Mouse (Mus musculus) heart, postnatal 10 days (tissue): ENCODE measurements around the gene Raet1e. TPM values are rescaled to one million over a fixed set of nuclear protein-coding genes. Genes with fewer than 3 reads are reported as not detected.
"Not testable (repeated sequence)": the region's sequence is repeated elsewhere in the genome, so short reads cannot be mapped to it uniquely, and the experiment has no call there.

Experiments used
- DNase-seq, 2 experiments: peaks; one replicate each; pipeline ENCODE4 v3.0.0; 2021
- intact Hi-C: fragments of 180-260 bp; cut with DNase I; formaldehyde crosslinking; loops from one replicate; pipeline ENCODE4 v1.15.1; 2025
- total RNA-seq, 2 experiments: library from RNA; stranded (reverse); gene quantifications; 2 replicates each; pipeline ENCODE4 v1.2.3; 2021

Gene Raet1e
- total RNA-seq, 2 experiments from 2014 or later, result 0.45 to 0.57 TPM

DNA sequence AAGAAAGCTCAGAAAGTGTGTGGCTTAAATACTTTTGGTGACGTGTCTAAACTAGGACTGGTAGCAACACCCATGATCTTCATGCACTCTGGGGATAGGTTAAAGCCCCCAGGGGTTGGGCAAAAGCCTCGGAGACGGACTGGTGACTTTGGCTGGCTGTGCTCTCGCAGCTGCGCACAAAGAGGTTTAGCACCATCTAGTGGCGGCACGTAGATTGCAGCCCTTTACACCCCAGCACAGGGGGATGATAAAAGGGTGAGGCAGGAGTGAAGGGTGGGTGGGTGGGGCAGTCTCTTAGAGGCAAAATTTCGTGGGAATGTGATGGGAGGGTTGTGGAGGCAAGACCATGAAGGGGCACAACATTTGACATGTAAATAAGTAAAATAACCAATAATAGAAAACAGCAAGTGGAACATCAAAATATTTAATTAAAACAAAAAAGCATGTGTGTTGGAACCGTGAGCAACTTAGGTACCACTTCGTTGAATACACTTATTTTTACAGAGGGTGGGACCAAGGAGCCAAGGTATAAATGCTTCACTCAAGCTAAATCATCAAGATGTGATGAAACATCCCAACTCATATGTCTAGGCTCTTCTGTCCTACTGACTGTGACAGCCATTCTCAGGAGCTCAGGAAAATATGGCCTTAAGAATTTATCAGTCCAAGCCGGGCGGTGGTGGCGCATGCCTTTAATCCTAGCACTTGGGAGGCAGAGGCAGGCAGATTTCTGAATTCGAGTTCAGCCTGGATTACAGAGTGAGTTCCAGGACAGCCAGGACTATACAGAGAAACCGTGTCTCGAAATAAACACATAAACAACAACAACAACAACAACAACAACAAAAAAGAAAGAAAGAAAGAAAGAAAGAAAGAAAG lies 5.6 kb downstream of the Raet1e start:
- peak; percentile 70 to 83 for DNase-seq
- intact Hi-C loops, result loop anchor here (1.0 to 2.0 kb wide), 2 partner anchors 23 to 128 kb away; no protein-coding TSS in a partner anchor

DNA sequence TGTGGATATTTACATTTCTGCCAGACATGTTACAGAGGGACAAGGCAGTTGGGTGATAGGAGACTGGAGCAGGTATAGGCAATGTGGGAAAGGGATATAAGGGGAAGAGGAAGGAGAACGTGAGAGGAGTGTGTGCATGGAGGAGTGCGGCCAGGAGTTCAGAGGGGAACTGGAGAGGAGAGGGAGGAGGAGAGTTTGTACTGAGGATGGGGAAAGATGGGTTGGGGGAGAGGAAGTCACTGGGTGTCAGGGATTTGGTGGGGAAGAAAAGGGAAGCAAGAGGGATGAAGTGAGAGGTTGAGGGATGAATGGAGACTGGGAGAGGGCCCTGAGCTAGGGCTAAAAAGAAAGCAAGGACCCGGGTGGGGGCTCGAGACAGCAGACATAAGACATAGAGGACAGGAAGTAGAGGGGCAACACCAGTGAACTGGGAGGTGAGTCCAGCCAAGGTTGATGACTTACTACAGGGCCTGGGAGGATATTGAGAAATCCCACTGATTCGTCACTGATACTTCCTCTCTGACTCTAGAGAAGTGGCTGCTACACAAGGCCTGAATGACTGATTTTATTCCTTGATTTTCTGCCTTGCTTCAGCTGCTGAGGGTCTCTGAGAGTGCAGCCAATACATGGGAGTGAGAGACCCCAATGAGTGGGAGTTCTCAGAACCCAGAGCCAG lies 7.1 kb downstream of the Raet1e start:
- DNase-seq, intact Hi-C loops: not testable (repeated sequence)

DNA sequence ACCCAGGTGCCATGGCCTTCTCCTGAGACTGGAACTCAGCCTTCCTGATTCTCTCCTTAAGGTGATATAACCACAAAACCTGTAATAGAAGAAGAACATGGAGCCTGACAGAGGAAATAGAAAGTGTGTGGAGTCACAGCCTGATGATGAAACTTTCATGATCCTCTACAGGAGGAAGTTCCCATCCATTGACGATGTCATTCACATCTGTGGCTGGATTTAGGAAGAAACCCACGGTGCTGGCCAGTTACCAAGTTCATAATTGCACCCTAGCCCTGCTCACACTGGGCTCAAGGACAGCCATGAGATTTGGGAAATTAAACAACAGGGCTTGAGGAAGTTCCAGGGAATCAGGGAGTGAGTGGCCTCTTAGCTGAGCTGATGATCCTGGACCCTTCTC lies 7.7 kb downstream of the Raet1e start:
- intact Hi-C loops, DNase-seq: not testable (repeated sequence)

DNA sequence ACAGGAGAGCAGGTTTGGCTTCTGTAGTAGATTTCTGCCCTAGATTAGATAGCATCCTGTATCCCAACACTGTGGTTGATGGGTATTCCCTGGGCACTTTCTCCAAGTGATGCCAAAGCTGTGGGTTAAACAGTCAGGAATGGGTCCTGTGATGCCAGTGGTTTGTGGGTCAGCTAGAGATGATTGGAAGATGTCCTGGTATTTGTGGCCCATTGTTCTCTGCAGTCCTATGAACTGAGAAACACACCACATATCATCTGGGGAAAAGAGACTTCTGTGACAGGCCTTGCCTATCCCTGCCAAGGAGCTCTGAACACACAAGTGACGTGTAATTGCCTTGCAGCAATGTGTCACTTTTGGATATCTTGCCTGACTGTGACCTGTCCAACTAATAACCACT lies 8.7 kb downstream of the Raet1e start:
- DNase-seq, intact Hi-C loops: not testable (repeated sequence)

DNA sequence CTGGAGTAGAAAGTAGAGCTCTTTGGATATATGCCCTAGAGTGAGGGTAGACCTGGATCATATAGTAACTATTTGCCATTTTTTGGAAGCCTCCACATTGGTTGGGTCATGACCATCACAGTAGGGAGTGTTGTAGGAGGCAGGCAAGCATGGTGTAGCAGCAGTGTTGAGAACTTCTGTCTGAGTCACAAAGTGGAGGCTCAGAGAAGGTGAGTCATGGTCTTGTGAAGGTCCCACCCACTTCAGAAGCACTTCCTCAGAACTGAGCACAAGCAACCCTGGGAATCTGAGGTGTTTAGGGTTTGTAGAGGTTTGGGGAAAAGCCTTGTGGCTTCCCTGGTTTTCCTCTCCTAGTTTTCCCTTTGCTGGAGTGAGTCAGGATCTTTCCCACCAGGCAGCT lies 10.7 kb downstream of the Raet1e start:
- DNase-seq, result not testable (repeated sequence)
- intact Hi-C loops, result loop anchor here (2.0 kb wide), 1 partner anchor 190 kb away; no protein-coding TSS in a partner anchor

DNA sequence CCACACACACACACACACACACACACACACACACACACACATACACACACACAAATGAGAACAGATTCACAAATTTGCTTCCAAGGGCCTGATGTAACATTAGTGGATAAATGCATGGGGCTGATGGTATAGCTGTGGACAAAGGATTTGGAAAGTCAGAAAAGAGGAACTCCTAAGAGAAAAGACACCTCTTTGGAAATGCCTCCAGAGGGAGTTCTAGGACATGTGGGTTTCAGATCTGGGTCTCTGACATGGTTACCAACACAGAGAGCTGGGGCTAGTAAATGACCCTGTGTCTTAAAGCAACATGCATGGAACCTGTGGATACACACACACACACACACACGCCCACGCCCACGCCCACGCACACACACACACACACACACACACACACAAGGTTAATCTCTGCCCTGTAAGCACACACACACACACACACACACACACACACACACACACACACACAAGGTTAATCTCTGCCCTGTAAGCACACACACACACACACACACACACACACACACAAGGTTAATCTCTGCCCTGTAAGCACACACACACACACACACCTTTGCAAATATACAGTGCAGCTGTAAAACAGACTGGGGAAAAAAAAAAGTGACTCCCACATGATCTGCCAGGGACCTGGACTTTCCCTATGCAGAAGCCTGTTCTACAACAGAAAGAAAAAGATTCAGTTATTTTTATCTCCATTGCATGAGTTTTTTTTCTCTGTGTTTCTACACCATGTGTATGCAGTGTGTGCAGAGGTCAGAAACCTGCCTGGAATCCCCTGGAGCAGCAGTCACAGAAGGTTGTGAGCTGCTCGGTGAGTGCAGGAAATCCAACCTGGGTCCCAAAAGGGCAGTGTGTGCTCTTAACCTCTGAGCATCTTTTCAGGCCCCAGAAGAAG lies 14.3 kb downstream of the Raet1e start:
- intact Hi-C loops, result not testable (repeated sequence)

DNA sequence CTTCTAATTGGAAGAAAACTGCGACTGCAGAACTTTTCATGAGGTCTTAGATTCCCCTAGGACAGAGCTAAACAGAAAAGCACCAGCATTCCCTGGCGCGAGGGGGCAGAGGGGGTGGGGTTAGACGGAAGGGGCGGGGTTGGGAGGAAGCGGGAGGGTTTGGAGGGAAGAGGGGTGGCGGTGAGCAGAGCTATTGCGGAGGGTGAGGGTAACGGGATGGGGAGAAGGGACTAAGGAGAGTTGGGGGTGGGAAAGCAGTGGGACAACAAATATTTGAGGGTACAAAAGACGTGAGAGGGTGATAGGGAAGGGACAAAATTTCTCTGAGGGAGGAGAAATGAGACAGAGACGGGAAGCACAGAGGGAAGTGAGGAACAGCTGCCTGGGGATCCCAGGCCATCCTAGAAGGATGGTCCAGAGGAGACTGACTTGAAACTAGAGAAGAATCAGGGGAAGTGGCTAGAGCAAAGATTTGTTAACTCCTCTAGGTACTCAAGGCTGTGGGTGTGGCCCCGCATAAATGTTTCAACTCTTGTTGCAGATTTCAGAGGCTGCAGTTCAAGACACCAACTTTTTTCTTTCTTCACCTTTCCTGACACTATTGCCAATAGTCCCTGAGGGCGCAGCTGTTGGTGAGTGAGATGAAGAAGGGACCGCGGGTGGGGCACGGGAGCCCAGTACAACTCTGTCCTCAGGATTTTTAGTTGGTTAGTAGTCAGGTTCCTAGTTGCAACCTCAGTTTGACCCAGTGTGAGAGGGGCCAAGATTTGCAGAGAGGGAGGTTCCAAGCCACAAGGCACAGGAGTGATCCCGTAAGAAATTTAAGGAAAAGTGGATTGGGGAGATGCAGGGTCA lies 15.2 kb downstream of the Raet1e start:
- intact Hi-C loops, DNase-seq: not testable (repeated sequence)

More for the DNA sequence above, 14.3 kb downstream of the Raet1e start:
- DNase-seq, result not testable (repeated sequence)

DNA sequence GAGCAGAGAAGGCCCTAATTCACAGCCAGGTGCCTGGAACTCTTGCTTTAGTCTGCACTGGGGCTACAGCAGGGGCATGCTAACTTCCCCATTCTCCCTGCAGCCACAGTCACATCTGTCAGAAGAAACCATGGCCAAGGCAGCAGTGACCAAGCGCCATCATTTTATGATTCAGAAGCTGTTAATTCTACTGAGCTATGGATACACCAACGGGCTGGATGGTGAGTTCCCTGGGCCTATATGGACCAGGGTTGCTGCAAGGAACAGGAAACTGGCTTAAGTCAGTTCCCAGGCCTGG lies 15.8 kb downstream of the Raet1e start:
- intact Hi-C loops, DNase-seq: not testable (repeated sequence)

DNA sequence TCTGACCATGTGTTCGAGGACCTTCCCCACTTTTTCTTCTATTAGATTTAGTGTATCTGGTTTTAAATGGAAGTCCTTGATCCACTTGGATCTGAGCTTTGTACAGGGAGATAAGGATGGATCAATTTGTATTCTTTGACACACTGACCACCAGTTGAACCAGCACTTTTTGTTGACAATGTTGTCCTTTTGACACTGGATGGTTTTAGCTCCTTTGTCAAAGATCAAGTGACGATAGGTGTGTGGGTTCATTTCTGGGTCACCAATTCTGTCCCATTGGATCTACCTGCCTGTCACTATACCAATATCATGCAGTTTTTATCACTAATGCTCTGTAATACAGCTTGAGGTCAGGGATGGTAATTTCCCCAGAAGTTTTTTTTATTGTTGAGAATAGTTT lies 18.1 kb downstream of the Raet1e start:
- DNase-seq, intact Hi-C loops: not testable (repeated sequence)

DNA sequence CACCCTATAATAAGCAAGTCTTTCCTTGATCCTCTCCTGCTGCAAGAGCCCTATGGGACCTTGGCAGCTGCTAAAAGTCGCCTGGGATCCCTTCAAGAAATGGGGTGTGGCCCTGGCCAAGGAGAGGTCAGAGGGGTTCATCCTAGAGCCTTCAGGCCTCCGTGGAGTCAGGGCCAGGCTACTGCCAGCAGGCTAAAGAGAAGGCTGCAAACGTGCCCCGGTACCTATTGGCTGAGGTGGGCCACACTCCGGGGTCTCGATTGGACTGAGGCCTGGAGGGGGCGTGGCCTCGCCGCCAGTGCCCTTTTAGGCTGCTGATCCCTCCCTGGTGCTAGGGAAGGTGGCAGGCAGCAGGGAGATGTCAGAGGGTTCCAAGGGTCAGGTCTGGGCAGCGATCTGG lies 32.7 kb downstream of the Raet1e start:
- DNase-seq, intact Hi-C loops: not testable (repeated sequence)

DNA sequence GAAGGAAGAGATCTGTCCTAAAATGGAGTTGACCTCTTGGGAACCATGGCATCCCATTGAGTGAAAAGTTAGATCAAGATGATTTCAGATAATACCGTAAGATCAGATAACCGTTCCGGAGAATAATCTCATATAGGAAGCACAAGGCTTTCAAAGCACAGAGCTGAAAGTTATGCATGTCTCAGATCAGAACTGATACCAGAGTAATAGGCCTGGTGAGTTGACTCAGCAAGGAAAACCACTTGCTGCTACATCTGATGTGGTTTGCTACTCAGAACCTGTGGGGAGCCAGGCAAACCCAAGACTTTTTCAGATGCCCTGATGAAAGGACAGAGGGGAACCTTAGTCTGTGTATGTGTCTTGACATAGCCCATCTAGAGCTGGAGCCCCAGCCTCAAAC lies 43.0 kb downstream of the Raet1e start:
- intact Hi-C loops, DNase-seq: not testable (repeated sequence)

DNA sequence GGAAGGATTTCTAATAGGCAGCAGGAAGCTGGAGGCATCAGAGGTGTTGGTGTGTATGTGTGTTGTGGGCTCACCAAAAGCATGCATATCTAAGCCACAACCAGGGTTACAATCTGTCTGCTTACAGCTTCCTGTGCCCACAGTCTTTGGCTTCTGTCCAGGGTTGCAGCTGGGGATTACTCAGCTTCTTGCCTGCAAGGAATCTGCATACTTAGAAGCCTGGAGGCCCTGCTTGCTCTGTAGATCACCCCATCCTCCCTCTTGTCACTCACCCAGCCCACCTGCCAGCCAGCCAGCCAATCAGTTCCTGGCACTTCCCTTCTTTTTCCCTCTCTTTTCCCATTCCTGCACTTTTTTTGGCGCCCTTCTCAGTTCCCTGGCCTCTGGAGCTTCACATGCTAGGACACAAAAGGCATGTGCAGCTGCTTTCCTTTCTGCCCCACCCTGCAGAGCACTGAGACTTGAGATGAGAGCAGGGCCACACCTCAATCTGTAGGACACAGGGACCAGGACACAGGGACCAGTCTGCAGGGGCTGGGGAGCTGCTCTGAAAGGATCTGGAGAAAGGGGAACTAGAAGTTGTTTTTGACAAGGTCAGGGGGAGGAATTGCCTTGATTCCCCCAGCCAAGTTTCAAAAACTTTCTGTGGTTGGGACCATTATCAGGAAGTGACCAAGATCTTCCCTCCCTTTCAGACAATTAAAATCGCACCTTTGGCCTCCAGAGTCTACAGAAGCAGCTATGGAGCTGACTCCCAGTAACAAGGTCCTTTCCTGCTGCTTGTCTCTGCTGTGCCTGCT lies 44.6 kb downstream of the Raet1e start:
- intact Hi-C loops, DNase-seq: not testable (repeated sequence)

DNA sequence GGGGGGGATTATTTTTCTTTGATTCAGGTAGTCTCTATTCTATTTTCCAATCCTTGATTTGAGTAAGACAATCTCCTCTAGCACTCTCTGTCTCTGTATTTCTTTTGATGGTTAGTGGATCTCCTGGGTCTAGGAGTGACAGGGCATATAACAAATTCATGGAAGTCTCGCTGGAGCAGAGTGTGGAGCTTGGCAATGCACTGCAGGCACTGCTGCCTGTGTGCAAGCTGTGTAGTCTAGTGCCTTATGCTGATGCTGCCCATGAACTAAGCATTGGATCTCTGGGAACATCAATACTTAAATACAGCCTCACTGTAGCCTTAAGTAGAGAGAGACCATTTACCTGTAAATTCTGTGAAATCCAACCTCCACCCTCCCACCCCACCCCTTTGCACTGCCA lies 48.1 kb downstream of the Raet1e start:
- intact Hi-C loops, DNase-seq: not testable (repeated sequence)

DNA sequence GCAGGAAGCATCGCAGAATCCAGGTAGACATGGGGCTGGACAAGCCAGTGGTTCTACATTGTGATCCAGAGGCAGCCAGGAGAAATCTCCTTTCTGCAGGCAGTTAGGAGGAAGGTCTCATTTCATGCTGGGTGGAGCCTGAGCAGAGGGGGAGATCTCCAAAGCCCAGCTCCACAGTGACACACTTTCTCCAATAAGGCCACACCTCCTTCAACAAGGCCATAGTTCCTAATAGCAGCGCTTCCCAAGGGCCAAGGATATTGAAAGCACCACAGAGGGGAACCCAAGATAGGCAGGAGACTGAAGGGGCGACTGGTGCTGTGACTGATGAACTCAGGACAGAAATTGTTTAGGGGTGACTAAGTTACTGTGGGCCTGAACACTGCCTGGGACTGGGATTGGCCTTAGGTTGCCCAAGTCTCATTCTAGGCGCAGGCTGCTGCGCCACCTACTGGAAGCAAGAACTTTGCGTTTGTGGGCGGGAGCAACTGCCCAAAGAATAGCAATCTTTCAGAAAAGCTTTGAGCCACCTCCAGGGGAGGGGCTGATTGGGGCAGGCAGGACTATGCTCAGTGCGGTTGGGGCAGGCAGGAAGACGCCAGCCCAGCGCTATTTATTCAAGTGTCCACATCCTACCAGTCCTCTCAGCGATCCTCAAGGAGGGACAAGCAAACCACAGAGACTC lies 53.8 kb downstream of the Raet1e start:
- intact Hi-C loops, result not testable (repeated sequence)
- DNase-seq, result peak; percentile 62 to 73

DNA sequence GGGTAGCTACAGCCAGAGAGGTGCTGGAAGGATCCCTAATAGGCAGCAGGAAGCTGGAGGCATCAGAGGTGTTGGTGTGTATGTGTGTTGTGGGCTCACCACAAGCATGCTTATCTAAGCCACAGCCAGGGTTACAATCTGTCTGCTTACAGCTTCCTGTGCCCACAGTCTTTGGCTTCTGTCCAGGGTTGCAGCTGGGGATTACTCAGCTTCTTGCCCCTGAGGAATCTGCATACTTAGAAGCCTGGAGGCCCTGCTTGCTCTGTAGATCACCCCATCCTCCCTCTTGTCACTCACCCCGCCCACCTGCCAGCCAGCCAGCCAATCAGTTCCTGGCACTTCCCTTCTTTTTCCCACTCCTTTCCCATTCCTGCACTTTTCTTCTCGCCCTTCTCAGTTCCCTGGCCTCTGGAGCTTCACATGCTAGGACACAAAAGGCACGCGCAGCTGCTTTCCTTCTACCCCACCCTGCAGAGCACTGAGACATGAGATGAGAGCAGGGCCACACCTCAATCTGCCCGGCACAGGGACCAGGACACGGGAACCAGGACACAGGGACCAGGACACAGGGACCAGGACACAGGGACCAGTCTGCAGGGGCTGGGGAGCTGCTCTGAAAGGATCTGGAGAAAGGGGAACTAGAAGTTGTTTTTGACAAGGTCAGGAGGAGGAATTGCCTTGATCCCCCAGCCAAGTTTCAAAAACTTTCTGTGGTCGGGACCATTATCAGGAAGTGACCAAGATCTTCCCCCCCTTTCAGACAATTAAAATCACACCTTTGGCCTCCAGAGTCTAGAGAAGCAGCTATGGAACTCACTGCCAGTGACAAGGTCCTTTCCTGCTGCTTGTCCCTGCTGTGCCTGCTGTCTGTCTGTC lies 65.3 kb downstream of the Raet1e start:
- intact Hi-C loops, result not testable (repeated sequence)
- peak; percentile 9 to 14 for DNase-seq

DNA sequence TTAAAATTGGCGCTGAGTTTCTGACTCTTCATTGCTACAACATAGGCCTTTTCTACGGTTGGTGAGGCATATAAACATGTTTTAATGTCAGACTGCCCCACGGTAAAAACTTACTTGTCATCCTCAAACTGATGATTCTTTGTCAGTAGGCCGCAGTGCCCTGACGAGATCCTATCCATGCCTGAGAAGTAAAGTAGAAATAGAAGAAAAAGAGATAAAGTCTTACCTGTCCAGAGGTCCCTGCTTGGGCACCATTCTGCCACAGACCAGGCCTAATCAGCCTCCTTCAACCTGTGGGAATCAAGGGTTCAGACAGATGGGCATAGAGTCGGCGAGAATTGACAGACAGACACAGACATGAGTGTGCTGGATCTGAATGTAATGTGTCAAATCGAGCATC lies 106.7 kb downstream of the Raet1e start:
- intact Hi-C loops, result no loop called here
- DNase-seq, result no peak
